20 mouse cellular contexts compared by ENCODE assay signal in genomic region chr6:34664291-34664690, GRCm38 (mm10).
DNase-seq lines count a peak whose midpoint lies in the region; ATAC-seq and TF ChIP-seq lines count a peak whose summit lies in the region.
"Had no signal": no experiment of that assay in that cellular context is flagged by ENCODE, and none has a peak within 500 bp of the region (broad histone marks: within the 10 kb centered on the region; RNA-seq: fewer than 3 reads in every experiment).

No protein-coding gene starts in this region.

- 74% methylated on average over 4 of the region's 4 CpGs for WGBS in heart, embryonic 16.5 days
- 18% methylated on average over 4 of the region's 4 CpGs for WGBS in cerebellum, adult 2 months

- H3K36me3 ChIP-seq in heart, embryonic 16.5 days (ENCODE audit: control insufficient read depth, insufficient read depth): peaks cover 11% of the 10 kb centered on the region; the same call in 1 of the 2 replicates
- H3K36me3 ChIP-seq: hindbrain, embryonic 13.5 days; midbrain, embryonic 12.5 days; neural tube, embryonic 12.5 days had no signal

- ATAC-seq in heart, embryonic 16.5 days (replicated peaks; ENCODE audit: extremely low read depth, insufficient read depth, low FRiP score): no peak
- 0 out of 2 replicates have a peak, but pooled peaks have one; percentile 39 for ATAC-seq in common myeloid progenitor, adult 5-6 weeks (replicated peaks; ENCODE audit: low read depth, poor library complexity, severe bottlenecking)

- no peak overlapping the region for H3K4me3 ChIP-seq in heart, embryonic 16.5 days (ENCODE audit: low read length)
- H3K4me3 ChIP-seq in cerebellum, adult 2 months (replicated peaks; ENCODE audit: insufficient read depth, low read depth, low read length): no peak overlapping the region
- H3K4me3 ChIP-seq: hindbrain, embryonic 13.5 days; midbrain, embryonic 12.5 days; neural tube, embryonic 12.5 days had no signal

- H3K9me3 ChIP-seq in heart, embryonic 16.5 days (replicated peaks; ENCODE audit: control insufficient read depth, low read length): peaks cover 9% of the 10 kb centered on the region; the same call in 1 of the 2 replicates
- H3K9me3 ChIP-seq: hindbrain, embryonic 13.5 days; midbrain, embryonic 12.5 days; neural tube, embryonic 12.5 days had no signal

- no peak for DNase-seq in heart, postnatal 36 days
- DNase-seq in cerebellum, adult 11 months: peak; percentile 1
- peak; percentile 41 to 74 for DNase-seq in cerebellum, adult 2 months
- DNase-seq in layer of hippocampus, adult 11-12 months (ENCODE audit: low spot score): no peak
- DNase-seq in ovary, postnatal 14 days (ENCODE audit: low spot score): no peak
- DNase-seq: embryo, embryonic 11 days; gastrocnemius, postnatal 10 days; heart, postnatal 14 days; kidney, adult 8-10 months; kidney, postnatal 36 days; right cerebral cortex, adult 18-20 months; thymus, postnatal 14 days had no signal

- H3K4me2 ChIP-seq in heart, embryonic 16.5 days (ENCODE audit: low read depth, low read length): no peak overlapping the region
- H3K4me2 ChIP-seq: heart, embryonic 11.5 days; hindbrain, embryonic 13.5 days; liver, embryonic 11.5 days; lung, embryonic 14.5 days; midbrain, embryonic 12.5 days; neural tube, embryonic 12.5 days had no signal

- no peak for TF ChIP-seq POLR2A in cerebellum, adult 2 months (IDR thresholded peaks at IDR 0.05; ENCODE audit: borderline replicate concordance, insufficient read depth, low read length)

- peaks cover 12% of the 10 kb centered on the region for H3K4me1 ChIP-seq in heart, embryonic 16.5 days (ENCODE audit: control insufficient read depth, insufficient read depth, low read length)
- H3K4me1 ChIP-seq in cerebellum, adult 2 months (ENCODE audit: control insufficient read depth, insufficient read depth, low read length): peaks cover 9% of the 10 kb centered on the region
- H3K4me1 ChIP-seq: midbrain, embryonic 12.5 days; neural tube, embryonic 12.5 days had no signal

- H3K27me3 ChIP-seq in heart, embryonic 16.5 days (ENCODE audit: control insufficient read depth, insufficient read depth, low read length): no peaks in the 10 kb centered on the region
- H3K27me3 ChIP-seq in cerebellum, adult 2 months (ENCODE audit: control insufficient read depth, insufficient read depth, low read length): no peaks in the 10 kb centered on the region
- H3K27me3 ChIP-seq: hindbrain, embryonic 13.5 days; midbrain, embryonic 12.5 days; neural tube, embryonic 12.5 days had no signal

- H3K9ac ChIP-seq in heart, embryonic 16.5 days (ENCODE audit: low read length): no peak overlapping the region
- H3K9ac ChIP-seq: hindbrain, embryonic 13.5 days; lung, embryonic 14.5 days; midbrain, embryonic 12.5 days; neural tube, embryonic 12.5 days had no signal

- 0 out of 2 replicates have a peak overlapping the region, but pooled peaks have one; percentile 15 for H3K27ac ChIP-seq in heart, embryonic 16.5 days (ENCODE audit: low read length)
- H3K27ac ChIP-seq in cerebellum, adult 2 months (ENCODE audit: insufficient read depth, low read length): no peak overlapping the region
- H3K27ac ChIP-seq: hindbrain, embryonic 13.5 days; midbrain, embryonic 12.5 days; neural tube, embryonic 12.5 days had no signal

- no peak for TF ChIP-seq CTCF in cerebellum, adult 2 months (IDR thresholded peaks at IDR 0.05; ENCODE audit: borderline replicate concordance, insufficient read depth, low read depth, low read length)

- intact Hi-C loops in heart, postnatal 36 days (cut with DNase I): no loop called here

Comparison
In these comparisons a context has a peak if more than half of its experiments do, and no peak if none do; other contexts are left out.
1. DNase-seq: peak in cerebellum, adult 11 months (single experiment) and cerebellum, adult 2 months (2 of 2); none in heart, postnatal 36 days (0 of 2), layer of hippocampus, adult 11-12 months (single experiment) and ovary, postnatal 14 days (single experiment).